Mouse (Mus musculus): ENCODE measurements around the gene Rarb. TPM values are rescaled to one million over a fixed set of nuclear protein-coding genes. Genes with fewer than 3 reads are reported as not detected.

The Rarb gene
- total RNA-seq, 1 experiment from 2014 or later, result 12.7 TPM

DNA sequence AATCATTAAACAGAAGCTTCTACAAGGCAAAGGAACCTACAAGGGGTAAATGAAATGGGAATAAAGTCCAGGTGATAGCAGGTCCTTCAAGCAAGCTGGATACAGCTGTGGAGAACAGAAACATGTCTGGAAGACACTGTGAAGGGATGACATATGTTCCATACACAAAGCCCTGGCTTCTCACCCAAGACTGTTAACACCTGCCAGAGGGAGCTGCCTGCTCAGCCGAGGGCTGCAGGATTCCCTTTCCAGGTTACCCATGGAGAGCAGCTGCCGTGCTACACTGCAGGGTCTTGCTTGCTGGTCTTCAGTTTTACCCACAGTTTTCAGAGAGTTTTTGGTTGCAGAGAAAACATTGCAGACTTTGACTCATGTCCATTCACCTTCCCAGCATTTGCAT is 290.3 kb downstream of the Rarb start:
- no peak for DNase-seq

DNA sequence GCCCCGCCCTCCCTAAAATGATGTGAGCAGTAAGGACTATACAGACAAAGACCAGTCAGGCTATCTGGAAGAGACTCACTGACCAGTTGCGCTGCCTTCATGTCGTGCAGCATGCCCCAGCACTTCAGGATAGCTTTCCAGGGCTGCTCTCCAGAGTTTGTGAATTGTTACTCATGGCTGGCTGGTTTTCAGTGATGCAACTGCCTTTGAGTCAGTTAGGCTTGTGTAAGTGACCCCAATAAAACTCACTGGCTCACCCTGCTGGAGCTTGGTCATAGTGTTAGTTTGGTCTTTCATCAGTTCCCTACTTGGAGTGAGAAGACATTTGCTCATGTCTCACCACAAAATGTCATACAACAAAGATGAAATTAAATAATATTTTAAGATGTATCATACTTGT is 292.8 kb downstream of the Rarb start:
- peak; percentile 54 for DNase-seq

DNA sequence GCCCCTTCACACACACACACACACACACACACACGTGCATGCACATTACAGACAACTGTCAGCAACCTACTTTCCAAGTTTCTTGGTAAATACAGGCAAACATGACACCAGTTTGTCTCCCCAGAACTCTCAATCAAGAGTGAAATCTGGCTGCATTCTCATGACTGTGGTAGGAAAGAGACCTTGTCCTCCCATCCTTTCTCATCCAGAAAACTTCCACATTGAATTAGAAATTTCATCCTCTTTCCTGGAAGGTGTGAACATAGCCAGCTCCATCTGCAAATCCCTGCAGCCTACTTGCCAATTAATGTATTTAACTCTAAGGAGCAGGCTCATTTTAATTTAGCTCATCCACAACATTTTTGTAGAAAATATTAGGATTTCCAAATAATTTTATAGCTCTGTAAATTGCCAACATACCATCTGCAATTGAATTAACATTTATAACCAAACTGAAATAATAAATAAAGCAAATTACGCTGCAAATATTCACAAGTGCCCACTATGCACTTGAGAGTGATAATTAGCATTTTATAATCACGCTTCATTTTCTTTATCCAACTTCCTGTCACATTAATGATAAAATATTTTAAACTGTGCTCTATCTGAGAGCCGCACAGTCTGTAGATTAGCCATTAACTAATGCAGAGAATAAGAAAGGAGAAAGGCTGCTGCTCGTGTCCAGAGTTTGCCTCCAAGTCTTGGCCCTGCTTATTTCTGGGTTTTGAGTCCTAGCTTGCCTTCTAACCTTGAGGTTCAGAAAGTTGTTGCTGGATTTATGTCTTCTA is 293.6 kb downstream of the Rarb start:
- no peak for DNase-seq

DNA sequence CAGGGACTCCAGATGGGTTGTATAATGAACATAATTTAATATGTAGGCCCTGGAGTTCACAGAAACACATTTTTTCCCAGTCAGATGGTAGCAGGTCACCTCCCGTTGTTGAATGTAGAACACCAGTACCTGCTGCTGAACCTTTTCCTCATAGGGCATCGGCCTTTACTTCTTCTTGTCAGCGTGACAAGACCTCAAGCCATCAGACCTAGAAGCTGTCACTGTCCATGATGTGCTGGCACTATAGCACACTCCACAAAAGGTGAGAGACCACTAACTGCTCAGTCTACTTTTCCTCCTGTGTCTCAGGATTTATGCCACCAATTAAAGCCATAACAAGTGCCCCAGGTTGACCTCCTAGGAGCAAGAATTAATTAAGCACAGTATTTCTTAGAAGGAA is 296.1 kb downstream of the Rarb start:
- DNase-seq, result no peak

DNA sequence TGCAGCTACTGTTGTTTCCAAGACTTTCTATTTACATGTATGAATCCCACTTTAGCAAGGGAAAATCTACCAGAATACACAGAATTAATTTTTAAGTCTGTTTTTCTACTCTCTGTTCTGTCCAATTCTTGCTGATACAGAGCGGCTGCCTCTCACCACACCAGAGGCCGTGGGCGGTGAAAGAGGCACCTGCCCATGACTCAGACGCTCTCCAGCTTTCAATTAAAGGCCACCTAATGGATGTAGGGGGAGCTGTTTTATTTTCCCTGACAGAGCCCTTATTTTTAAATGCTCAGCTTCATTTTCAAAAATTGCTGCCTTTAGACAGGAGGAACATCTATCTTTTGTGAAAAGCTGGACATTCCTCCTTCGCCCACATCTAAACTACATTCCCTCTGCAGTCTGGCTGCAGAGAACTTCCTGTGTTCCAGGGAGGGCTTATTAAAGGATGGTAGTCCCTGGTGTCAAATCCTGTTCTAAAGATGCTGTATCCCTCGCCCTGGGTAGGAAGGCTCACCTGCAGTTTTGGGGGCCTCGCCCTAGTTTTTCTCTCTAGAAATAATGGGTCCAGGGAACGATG is 299.3 kb downstream of the Rarb start:
- no peak for DNase-seq

DNA sequence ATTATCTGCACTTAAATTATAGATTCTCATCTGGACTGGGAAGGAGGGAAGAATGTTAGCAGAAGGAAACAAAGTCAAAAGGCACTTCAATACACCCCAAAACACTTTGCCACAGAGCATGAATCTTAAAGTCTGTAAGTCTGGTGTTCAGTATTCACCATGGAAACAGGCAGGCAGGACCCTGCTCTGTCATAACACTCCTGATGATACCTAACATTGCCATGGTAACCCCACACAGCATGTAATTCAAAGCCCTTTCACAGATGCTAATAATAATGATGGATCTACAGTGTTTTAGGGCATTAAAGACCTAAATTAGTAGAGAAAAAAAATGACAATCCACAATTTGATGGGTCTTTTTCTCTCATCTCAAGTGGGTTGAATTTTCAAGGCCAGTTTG is 301.0 kb downstream of the Rarb start:
- no peak for DNase-seq

DNA sequence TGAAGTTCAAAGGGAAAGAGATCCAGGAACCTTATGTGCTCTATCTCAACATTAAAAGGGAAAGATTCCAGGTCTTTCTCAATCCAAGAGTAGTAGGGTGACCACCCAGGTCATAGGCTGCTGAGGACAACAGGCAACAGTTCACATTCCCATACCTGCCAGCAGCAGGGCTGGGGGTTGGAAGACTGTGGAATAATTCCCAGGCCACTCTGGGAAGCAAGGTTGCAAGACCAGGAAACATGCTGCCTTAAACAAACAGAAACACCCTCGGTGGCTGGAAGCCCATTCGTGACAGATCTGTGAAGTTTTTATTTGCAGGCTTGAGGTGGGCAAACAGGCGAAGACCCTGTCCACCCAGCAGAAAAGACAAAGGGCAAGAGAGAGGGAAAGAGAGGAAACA is 303.2 kb downstream of the Rarb start:
- no peak for DNase-seq

DNA sequence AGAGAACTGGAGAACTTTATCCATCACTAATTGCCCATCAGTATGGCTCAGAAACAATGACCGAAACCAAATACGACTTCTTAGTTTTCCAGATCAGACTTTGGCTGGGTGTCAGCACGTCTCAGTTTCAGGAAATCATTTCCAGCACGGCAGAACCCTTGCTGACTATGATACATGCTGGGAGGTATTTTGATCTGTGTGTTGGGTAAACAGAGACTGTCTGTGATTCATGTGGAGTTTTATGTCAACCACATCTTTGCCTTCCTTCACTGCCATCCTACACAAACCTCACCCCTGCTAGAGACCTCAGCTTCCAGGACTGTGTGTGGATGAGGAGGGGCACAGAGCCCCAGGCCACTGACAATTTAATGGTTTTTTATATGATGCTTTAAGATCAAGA is 308.4 kb downstream of the Rarb start:
- DNase-seq, result no peak

DNA sequence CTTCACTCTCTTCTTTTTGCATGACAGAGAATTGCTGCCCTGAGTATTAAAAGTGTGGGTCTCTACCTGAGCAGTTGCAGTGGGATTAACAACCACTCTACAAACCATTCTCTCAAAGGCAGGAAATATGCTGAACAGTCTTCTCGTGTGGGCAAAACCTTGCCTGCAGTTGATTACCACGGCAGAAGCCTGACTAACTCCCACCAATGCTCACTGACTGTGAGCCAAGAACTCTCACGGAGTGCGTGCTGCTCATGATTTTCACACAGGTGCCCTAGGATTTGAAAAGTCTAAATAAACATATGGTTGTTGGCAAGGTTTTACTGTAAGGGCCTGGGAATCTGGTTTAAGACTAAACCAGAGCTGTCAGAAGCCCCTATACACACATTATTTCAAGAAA is 309.1 kb downstream of the Rarb start:
- no peak for DNase-seq

DNA sequence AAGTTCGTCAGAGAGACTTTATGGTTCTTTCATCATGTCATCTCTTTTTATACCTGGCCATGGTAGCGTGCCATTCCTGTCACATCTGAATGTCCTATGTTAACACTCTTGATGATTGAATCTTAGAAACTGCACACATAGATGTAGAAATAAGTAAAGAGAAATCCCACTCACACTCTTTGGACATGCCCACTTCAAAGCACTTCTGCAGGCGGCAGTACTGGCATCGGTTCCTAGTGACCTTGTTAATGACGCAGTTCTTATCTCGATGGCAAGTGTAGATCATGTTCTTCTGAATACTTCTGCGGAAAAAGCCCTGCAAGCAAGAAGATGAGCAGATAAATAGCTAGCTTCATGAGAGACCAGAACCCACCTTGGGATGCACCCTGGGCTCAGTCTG is 310.2 kb downstream of the Rarb start:
- DNase-seq, result peak; percentile 18

DNA sequence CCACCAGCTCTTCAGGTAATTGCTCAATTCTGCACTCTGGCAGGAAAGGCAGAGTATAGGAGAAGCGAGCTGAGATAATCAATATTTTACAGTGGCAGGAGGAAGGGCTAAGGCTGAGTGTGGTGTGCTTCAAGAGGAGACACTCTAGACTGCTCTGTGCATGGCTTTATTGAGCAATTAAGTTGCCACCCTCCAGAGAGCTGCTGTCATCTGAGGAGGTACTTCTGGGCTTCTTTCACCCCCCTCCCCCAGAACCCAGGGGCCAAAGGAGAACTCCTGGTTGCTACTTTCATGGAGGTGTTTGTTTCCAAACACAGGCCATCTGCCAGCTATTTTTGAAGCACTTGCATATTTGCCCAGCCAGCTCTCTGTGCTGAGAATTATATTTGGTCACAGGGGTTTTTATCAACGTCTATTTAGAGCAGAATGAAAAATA is 321.7 kb downstream of the Rarb start:
- DNase-seq, result no peak

DNA sequence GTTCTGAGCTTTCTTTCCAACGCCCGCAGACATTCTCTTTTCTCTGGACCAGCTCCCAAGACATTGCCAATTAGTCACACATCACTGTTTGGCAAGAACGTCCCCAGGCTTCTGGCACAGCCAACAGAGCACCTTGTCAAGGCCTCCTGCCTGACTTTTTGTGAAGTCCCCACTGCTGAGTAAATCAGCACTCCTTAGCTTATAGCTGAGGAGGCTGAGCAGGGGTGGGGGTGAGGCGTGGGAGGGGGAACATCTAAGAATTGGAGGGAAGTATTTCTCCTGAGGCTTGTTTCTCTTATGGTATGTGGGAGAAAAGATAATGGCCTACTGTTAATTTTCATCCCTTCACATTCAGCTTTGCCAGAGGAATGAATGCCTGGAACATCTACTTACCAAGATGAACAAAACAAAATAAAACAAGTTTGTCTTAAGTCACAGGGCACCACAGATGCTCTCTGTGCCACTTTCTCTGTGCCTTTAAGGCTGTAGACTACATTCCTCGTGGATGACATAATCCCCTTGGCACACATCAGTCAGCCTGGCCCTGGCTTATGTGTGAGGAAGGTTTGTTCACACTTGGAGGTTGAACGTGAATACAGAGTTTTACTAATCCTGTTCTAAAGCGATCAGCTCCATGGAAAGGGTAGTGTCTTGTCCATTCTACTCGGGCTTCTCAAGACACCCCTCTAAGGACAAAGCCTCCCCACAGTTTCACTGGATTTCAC is 335.1 kb downstream of the Rarb start:
- peak; percentile 20 for DNase-seq

DNA sequence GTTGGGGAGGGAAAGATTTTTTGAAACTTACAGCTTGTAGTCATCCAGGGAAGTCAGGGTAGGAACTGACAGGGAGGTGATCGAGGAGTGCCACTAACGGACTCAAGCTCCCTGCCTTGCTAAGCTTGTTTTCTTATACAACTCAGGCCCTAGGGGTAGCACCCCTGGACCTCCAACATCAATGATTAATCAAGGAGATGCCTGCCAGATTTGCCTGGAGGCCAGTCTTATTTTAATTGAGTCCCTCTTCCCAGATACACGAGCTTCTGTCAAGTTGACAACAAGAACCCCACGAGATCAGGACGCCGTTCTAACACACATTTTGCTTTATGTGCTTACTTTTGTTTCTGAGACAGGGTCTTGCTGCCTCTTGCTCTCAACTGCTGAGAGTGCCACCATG is 338.3 kb downstream of the Rarb start:
- DNase-seq, result no peak

DNA sequence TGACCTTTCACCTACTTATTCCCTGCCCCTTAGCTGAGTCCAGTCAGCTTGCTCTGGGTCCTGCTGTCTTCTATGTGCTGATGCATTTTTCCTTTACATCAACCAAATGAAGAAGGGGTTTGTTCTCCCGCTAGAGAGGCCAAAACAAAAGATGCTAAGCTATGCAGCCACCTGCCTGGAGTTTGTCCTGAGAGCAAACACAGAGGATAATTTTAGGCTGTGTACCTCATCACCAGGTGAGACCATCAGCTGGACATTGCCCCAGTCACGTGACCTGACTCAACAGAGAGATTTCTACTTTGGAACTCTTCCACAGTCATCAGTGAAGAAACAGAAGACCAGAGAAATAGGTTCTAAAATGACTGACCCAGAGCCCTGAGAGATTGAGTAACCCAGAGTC is 339.4 kb downstream of the Rarb start:
- no peak for DNase-seq

DNA sequence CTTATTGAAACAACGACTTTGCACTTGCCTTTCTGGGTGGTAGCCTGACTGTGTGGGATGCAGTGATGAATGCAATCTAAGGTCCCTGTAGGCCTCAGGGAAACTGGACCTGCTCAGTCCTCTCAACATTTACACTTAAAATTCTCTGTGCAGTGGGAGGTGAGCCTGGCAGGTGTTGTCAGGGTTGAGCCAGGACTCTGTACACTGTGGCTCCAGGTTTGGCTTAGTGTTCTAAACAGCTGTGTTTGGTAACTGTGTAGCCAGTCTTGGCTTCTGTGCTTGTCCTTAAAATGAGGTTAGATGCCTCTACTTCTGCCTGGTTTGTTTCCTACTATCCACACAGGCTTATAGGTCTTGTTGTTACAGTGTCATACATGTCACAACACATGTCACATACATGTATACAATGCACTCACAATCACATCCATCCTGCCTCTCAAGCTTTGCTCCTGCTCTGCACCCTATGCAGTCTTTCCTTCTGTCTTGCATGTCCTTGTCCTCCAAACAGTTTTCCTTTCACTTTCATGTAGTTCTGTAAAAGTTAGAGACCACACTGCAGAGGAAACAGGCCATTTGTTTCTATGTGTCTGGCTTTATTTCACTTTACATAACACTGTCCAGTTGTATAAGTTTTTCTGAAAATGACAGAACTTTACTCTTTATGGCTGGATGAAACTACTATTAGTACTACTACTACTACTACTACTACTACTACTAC is 340.2 kb downstream of the Rarb start:
- no peak for DNase-seq

DNA sequence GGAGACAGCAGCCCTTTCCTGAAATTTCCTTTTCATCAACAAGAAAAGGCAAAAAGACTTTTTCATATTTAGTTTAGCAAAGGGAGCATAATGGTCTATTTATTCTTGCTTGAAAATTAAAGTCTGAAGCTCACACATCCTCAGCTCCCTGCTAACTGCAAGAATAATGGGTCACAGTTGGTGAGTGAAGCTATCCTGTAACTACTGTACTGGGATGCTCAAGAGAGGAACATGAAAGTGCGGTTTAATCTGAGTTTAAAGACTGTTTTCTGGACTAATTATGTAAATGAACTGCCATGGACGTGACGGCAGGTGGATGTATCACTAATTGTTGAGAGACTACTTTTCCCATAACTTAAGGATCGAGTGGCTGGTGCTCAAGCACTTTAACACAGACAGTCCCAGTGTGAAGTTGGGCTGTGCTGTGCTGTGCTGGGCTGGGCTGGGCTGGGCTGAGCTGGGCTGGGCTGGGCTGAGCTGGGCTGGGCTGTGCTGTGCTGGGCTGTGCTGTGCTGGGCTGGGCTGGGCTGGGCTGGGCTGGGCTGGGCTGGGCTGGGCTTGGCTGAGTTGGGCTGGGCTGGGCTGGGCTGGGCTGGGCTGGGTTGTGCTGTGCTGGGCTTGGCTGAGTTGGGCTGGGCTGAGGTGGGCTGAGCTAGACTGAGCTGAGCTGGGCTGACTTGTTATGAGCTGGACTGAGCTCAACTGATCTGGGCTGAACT is 370.5 kb downstream of the Rarb start:
- DNase-seq, result no peak

DNA sequence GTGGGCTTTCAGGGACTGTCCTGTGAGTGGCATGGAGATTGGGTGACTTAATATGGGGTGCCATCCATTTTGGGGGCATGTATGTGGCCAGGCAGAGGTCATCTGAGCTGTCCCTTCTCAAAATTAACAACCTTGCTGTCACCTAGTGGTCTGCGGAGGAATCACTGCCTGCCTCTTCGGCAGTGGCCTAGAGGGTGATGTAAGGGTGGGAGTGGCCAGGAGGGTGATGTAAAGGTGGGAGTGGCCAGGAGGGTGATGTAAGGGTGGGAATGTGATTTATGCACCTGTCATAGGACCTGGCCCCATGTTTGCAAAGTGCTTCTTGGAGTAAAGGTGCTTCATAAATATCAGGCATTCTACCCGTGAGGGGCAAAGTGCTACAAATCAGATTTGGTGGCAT is 371.4 kb downstream of the Rarb start:
- no peak for DNase-seq

DNA sequence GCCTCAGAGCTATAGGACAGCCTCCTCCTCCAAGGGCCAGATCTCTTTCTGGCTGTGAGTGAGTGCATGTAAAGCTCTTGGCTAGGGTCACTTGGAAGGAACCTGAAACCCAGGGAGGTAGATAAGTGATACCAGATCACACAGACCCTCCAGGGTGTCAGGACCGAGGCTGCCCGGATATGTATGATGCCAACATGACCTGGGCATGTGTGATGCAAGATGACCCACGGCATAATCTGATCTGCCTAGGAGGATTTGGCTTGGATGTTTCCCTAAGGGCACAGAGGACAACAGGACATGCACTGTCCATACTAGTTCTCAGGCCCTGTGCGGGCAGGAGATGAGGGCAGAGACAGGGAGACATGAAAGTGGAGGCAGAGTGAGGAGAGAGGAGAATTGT is 374.1 kb downstream of the Rarb start:
- no peak for DNase-seq

DNA sequence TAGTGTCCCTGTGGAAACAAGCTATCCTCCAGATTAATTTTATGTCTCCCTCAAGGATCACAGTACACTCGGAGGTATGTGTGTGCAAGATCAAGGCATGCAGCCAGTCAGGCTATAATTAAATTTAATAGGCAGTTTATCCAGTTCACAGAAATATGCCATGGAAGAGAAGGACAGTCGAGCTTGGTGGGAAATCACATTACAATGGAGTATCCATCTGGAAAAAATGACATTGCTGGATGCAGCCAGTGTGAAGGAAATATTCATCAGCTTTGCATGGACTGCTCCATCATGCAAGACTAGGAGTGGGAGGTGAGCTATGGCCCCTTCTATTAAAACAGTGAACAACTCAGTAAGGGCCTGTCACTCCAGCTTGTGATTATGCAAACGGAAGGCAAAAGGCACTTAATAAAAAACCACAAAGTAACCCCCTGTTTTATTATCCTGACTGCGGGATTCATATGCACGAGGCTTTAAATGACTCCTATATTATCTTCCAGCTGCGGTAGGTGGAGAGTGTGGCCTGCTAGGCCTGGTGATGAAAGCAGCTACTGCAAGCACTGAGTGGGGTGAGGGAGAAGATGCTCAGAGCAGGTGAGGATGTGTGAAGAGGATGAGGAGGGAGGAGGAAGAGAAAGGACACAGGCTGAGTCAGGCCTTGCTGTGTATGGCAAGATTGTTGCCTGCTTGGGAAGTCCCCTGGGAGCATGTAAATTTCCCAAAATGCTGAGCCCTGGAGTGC is 379.4 kb downstream of the Rarb start:
- no peak for DNase-seq

DNA sequence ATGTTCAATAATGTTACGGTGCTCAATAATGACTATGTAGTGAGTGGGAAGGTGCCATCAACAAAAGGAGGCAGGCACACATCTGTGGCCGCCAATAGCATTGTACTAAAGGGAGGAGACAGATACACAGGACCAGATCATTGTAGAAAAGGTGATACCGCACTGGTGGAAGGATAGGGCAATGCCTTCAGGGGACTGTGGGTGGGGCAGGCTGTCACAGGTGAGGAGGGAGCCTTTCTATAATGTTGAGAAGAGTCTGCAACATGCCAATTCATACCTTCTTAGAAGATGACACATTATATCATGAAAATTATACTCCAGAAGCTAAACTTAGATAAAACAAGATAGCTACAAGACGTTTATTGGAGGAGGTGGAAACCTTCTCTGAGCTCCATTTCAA is 381.6 kb downstream of the Rarb start:
- DNase-seq, result no peak

DNA sequence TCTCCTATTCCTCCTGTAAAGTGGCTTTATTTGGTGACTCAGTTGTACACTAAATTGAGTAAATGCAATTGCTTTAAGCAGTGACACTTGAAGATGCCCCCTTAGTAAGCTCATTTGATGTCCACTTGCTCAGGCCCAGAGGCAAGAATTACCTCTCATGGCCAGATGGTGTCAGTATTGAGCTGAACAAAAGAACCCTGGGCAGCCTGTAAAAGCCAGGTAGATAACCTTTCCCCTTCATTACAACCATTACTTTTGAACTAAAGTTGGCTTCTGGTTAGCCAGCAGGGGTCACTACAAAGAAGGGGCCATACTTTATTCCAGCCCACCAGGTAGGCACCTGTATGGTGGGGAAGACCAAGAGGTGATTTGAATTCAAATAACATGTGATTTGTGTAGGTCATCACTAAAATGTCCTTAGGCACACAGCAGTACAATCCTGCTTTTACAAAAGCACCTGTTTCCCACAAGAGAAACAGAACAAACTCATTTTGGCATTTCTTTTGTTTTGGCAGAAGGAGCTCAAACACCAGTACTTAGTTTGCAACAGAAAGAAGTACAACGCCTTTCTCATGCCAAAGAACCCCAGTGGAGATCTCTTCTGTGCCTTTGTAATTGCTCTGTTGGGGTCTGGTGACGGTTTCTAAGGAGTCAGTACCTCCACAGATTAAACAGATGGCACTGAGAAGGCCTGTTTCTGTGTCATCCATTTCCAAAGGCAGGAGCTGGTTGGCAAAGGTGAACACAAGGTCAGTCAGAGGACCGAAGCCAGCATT is 384.4 kb downstream of the Rarb start:
- DNase-seq, result peak; percentile 26
